Mouse (Mus musculus): Measurements from ENCODE around the gene Rtn4rl1. TPM values are rescaled to one million over a fixed set of nuclear protein-coding genes. Genes with fewer than 3 reads are reported as not detected.

Rtn4rl1 gene
- total and polyA plus RNA-seq, 3 experiments = 7.5 to 9.4 (median 8.4) TPM

- no peaks in the 10 kb centered on the region for H3K79me2 ChIP-seq (replicated peaks; ENCODE audit: control insufficient read depth, insufficient read depth, low read length)
- WGBS = 51% methylated on average over 4 of the region's 4 CpGs
- no peak for DNase-seq
- no peak overlapping the region for H3K9ac ChIP-seq (ENCODE audit: low read depth, low read length)
- TF ChIP-seq CTCF (IDR thresholded peaks at IDR 0.05) (no peak), POLR2A (IDR thresholded peaks at IDR 0.05; ENCODE audit: insufficient read depth, low read depth, low read length) (no peak), EP300 (IDR thresholded peaks at IDR 0.05; ENCODE audit: insufficient read depth, low read depth, low read length) (no peak)
- intact Hi-C loops (cut with DNase I) = loop anchor here (2.0 kb wide), 1 partner anchor 18 kb away; no protein-coding TSS in a partner anchor
- H3K4me1 ChIP-seq (ENCODE audit: control insufficient read depth, insufficient read depth, low read length) = peaks cover 6% of the 10 kb centered on the region
- no peaks in the 10 kb centered on the region for H3K27me3 ChIP-seq (ENCODE audit: control insufficient read depth, insufficient read depth, low read length)
- H3K27ac ChIP-seq = no peak overlapping the region
- H3K4me3 ChIP-seq = no peak overlapping the region
- H3K36me3 ChIP-seq (ENCODE audit: control insufficient read depth, insufficient read depth, low read length) = no peaks in the 10 kb centered on the region
Measured at GRCm38 (mm10) chr11:75251006-75251512, 57.5 kb downstream of the Rtn4rl1 start.

DNA sequence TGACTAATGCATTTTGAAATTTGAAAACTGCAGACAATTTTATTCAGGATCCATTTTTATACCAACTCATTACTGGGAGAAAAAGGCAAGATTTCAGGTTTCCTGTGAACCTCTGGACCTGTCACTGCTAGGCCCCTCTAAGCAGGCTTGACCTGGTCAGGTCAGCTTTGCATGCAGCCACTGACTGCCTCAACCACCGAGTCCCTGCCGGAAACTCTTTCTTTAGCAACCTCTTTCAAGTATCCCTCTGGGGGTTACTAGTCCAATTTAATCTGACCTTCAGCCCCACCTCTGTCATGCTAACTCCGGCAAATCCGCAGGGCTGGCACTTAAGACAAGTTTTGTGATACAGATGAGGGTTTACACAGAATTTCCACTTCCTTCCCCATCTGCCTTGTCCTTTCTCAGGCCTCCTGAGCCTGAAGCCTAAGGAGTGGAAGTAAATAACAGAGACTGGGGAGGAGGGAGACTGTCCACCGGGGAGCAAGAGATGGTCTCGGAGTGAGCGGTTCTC, 58.0 kb downstream of the Rtn4rl1 start:
- TF ChIP-seq POLR2A (IDR thresholded peaks at IDR 0.05; ENCODE audit: insufficient read depth, low read depth, low read length) = no peak
- TF ChIP-seq CTCF (IDR thresholded peaks at IDR 0.05) = no peak
- TF ChIP-seq EP300 (IDR thresholded peaks at IDR 0.05; ENCODE audit: insufficient read depth, low read depth, low read length) = no peak
- WGBS = 44% methylated on average over 7 of the region's 7 CpGs
- DNase-seq = no peak
- H3K4me1 ChIP-seq (ENCODE audit: control insufficient read depth, insufficient read depth, low read length) = peaks cover 6% of the 10 kb centered on the region
- H3K79me2 ChIP-seq (replicated peaks; ENCODE audit: control insufficient read depth, insufficient read depth, low read length) = no peaks in the 10 kb centered on the region
- H3K27ac ChIP-seq = no peak overlapping the region
- intact Hi-C loops (cut with DNase I) = loop anchor here (2.0 kb wide), 1 partner anchor 17 kb away; no protein-coding TSS in a partner anchor
- no peak overlapping the region for H3K9ac ChIP-seq (ENCODE audit: low read depth, low read length)
- no peaks in the 10 kb centered on the region for H3K36me3 ChIP-seq (ENCODE audit: control insufficient read depth, insufficient read depth, low read length)
- no peaks in the 10 kb centered on the region for H3K27me3 ChIP-seq (ENCODE audit: control insufficient read depth, insufficient read depth, low read length)
- no peak overlapping the region for H3K4me3 ChIP-seq

DNA sequence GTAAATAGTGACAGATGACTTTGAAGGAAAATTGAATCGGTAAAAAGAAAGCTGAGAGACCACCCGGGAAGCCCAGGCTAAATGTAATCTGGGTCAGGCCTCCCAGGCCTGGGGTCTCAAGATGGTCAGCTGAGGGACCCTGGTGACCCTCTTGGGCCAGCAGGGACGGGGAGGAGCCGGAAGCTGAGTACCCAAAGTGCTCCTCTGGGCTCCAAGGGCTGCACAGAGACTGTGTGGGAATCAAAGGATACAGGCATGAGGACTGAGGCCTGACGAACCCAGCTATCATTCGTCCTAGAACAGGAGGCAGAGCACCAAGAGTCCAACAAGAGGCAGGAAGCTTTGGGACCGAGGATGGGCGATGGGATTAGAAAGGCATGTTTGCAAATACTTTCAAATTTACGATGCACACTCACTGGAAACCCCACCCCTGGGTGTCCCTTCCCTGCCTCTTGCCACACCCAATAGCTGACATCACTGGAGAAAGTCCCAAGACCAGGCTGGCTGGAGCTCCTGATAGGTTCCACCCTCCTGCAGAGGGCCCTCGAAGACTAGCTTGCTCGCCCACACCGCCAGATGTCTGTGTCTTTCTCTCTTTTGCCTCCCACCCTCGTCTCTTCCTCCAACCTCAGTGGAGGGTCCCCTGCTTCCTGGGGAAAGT, 60.8 kb downstream of the Rtn4rl1 start:
- Histone ChIP-seq H3K79me2 (replicated peaks; ENCODE audit: control insufficient read depth, insufficient read depth, low read length) (no peaks in the 10 kb centered on the region), H3K9ac (ENCODE audit: low read depth, low read length) (no peak overlapping the region; the same call in 1 of the 2 replicates), H3K27me3 (ENCODE audit: control insufficient read depth, insufficient read depth, low read length) (no peaks in the 10 kb centered on the region), H3K36me3 (ENCODE audit: control insufficient read depth, insufficient read depth, low read length) (no peaks in the 10 kb centered on the region), H3K4me3 (no peak overlapping the region), H3K4me1 (ENCODE audit: control insufficient read depth, insufficient read depth, low read length) (peaks cover 5% of the 10 kb centered on the region), H3K27ac (peak overlapping the region; percentile 31; the same call in 1 of the 2 replicates)
- peak; percentile 64 to 75 for DNase-seq
- WGBS = 52% methylated on average over 13 of the region's 13 CpGs
- intact Hi-C loops (cut with DNase I) = loop anchor here (1.0 kb wide), 1 partner anchor 37 kb away; no protein-coding TSS in a partner anchor
- TF ChIP-seq CTCF (IDR thresholded peaks at IDR 0.05) (peak; percentile 47), EP300 (IDR thresholded peaks at IDR 0.05; ENCODE audit: insufficient read depth, low read depth, low read length) (no peak)

- Histone ChIP-seq H3K27me3 (ENCODE audit: control insufficient read depth, insufficient read depth, low read length) (no peaks in the 10 kb centered on the region), H3K79me2 (replicated peaks; ENCODE audit: control insufficient read depth, insufficient read depth, low read length) (no peaks in the 10 kb centered on the region), H3K4me1 (ENCODE audit: control insufficient read depth, insufficient read depth, low read length) (peaks cover 4% of the 10 kb centered on the region), H3K9ac (ENCODE audit: low read depth, low read length) (no peak overlapping the region), H3K27ac (no peak overlapping the region), H3K4me3 (no peak overlapping the region), H3K36me3 (ENCODE audit: control insufficient read depth, insufficient read depth, low read length) (no peaks in the 10 kb centered on the region)
- WGBS = 58% methylated on average over 5 of the region's 5 CpGs
- TF ChIP-seq EP300 (IDR thresholded peaks at IDR 0.05; ENCODE audit: insufficient read depth, low read depth, low read length) (no peak), POLR2A (IDR thresholded peaks at IDR 0.05; ENCODE audit: insufficient read depth, low read depth, low read length) (no peak), CTCF (IDR thresholded peaks at IDR 0.05) (no peak)
- intact Hi-C loops (cut with DNase I) = no loop called here
- no peak for DNase-seq
Measured at GRCm38 (mm10) chr11:75255330-75255729, 61.7 kb downstream of the Rtn4rl1 start.

GRCm38 (mm10) chr11:75257056-75257648, 63.6 kb downstream of the Rtn4rl1 start:
- Histone ChIP-seq H3K27ac (no peak overlapping the region), H3K79me2 (replicated peaks; ENCODE audit: control insufficient read depth, insufficient read depth, low read length) (no peaks in the 10 kb centered on the region), H3K9ac (ENCODE audit: low read depth, low read length) (no peak overlapping the region), H3K4me1 (ENCODE audit: control insufficient read depth, insufficient read depth, low read length) (peaks cover 5% of the 10 kb centered on the region), H3K4me3 (no peak overlapping the region), H3K27me3 (ENCODE audit: control insufficient read depth, insufficient read depth, low read length) (no peaks in the 10 kb centered on the region), H3K36me3 (ENCODE audit: control insufficient read depth, insufficient read depth, low read length) (no peaks in the 10 kb centered on the region)
- WGBS = 83% methylated on average over 4 of the region's 4 CpGs
- intact Hi-C loops (cut with DNase I) = no loop called here
- no peak for TF ChIP-seq CTCF (IDR thresholded peaks at IDR 0.05)
- DNase-seq = no peak

- no peak overlapping the region for H3K27ac ChIP-seq
- no peaks in the 10 kb centered on the region for H3K36me3 ChIP-seq (ENCODE audit: control insufficient read depth, insufficient read depth, low read length)
- no peak overlapping the region for H3K9ac ChIP-seq (ENCODE audit: low read depth, low read length)
- no peaks in the 10 kb centered on the region for H3K27me3 ChIP-seq (ENCODE audit: control insufficient read depth, insufficient read depth, low read length)
- H3K4me1 ChIP-seq (ENCODE audit: control insufficient read depth, insufficient read depth, low read length) = peaks cover 9% of the 10 kb centered on the region
- H3K4me3 ChIP-seq = no peak overlapping the region
- no peaks in the 10 kb centered on the region for H3K79me2 ChIP-seq (replicated peaks; ENCODE audit: control insufficient read depth, insufficient read depth, low read length)
- no peak for DNase-seq
- intact Hi-C loops (cut with DNase I) = no loop called here
- 51% methylated on average over 6 of the region's 6 CpGs for WGBS
- TF ChIP-seq CTCF (IDR thresholded peaks at IDR 0.05) = no peak
- TF ChIP-seq POLR2A (IDR thresholded peaks at IDR 0.05; ENCODE audit: insufficient read depth, low read depth, low read length) = no peak
- TF ChIP-seq EP300 (IDR thresholded peaks at IDR 0.05; ENCODE audit: insufficient read depth, low read depth, low read length) = no peak
Measured at GRCm38 (mm10) chr11:75259416-75259815, 65.8 kb downstream of the Rtn4rl1 start.

Measured in heart, adult 2 months (tissue).